Mouse (Mus musculus): Measurements from ENCODE around the gene Fbxl8. TPM values are rescaled to one million over a fixed set of nuclear protein-coding genes. Genes with fewer than 3 reads are reported as not detected.
A peak's percentile ranks its signal among the peaks of the same experiment; 100 is the strongest.

Gene Fbxl8
- total RNA-seq, 4 experiments from 2014 or later, result 0.36 to 1.3 (median 0.94) TPM

Small RNA genes within 50 kb of the gene (microRNA-seq; reads per million reads assigned to microRNA genes)
- gene Gm27320, result not detected
- 2,559 reads per million, percentile 87 among the genes with 10 or more reads in this experiment for gene Mir328

Other genes with a start within 250 kb of the Fbxl8 start
- gene Ces3a, start 216.0 kb upstream of the Fbxl8 start, total RNA-seq (2022), result not detected
- gene Ces3b, start 180.9 kb upstream of the Fbxl8 start, total RNA-seq (2022), result not detected
- gene Ces4a, start 132.8 kb upstream of the Fbxl8 start, total RNA-seq (2022), result not detected
- gene Cbfb, start 94.0 kb upstream of the Fbxl8 start, total RNA-seq (2022), result 10 to 100 TPM; 87.8 to 96.8 (median 94.6) TPM
- 10 to 100 TPM; 24.7 to 38.2 (median 32.9) TPM for gene D230025D16Rik, start 39.5 kb upstream of the Fbxl8 start, total RNA-seq (2022)
- gene B3gnt9, start 9.5 kb upstream of the Fbxl8 start, total RNA-seq (2022), result 1 to 10 TPM; 1.1 to 1.7 (median 1.4) TPM
- 1 to 10 TPM; 2.3 to 4.2 (median 3.1) TPM for gene Tradd, start within 50 bp of the Fbxl8 start, total RNA-seq (2022)
- 10 to 100 TPM in 2 of 4 experiments, 1 to 10 TPM in 2; 8.8 to 12.6 (median 10.9) TPM for gene Hsf4, start 5.2 kb downstream of the Fbxl8 start, total RNA-seq (2022)
- gene Nol3, start 11.5 kb downstream of the Fbxl8 start, total RNA-seq (2022), result 10 to 100 TPM; 30.0 to 40.5 (median 34.4) TPM
- under 1 TPM; 0.27 to 0.65 (median 0.42) TPM for gene 4931428F04Rik, start 25.2 kb downstream of the Fbxl8 start, total RNA-seq (2022)
- gene Exoc3l, start 31.5 kb downstream of the Fbxl8 start, total RNA-seq (2022), result 1 to 10 TPM in 2 of 4 experiments, under 1 TPM in 2; 0.94 to 2.5 (median 1.4) TPM
- 10 to 100 TPM; 28.1 to 37.8 (median 33.7) TPM for gene E2f4, start 33.0 kb downstream of the Fbxl8 start, total RNA-seq (2022)
- gene Elmo3, start 41.0 kb downstream of the Fbxl8 start, total RNA-seq (2022), result 1 to 10 TPM in 3 of 4 experiments, under 1 TPM in 1; 0.99 to 2.7 (median 1.4) TPM
- gene Lrrc29, start 61.6 kb downstream of the Fbxl8 start, total RNA-seq (2022), result 1 to 10 TPM in 3 of 4 experiments, under 1 TPM in 1; 0.82 to 1.3 (median 1.0) TPM
- 10 to 100 TPM; 20.9 to 24.2 (median 22.9) TPM for gene Tmem208, start 61.7 kb downstream of the Fbxl8 start, total RNA-seq (2022)
- gene Fhod1, start 83.3 kb downstream of the Fbxl8 start, total RNA-seq (2022), result 10 to 100 TPM; 21.1 to 28.8 (median 23.9) TPM
- under 1 TPM; 0.38 to 0.65 (median 0.52) TPM for gene Slc9a5, start 84.2 kb downstream of the Fbxl8 start, total RNA-seq (2022)
- gene Plekhg4, start 108.6 kb downstream of the Fbxl8 start, total RNA-seq (2022), result under 1 TPM in 1 of 4 experiments, not detected in 3; 0.12 TPM
- under 1 TPM in 2 of 4 experiments, not detected in 2; 0.08 to 0.49 TPM for gene Kctd19, start 148.9 kb downstream of the Fbxl8 start, total RNA-seq (2022)
- under 1 TPM in 2 of 4 experiments, not detected in 2; 0.70 TPM for gene Lrrc36, start 148.9 kb downstream of the Fbxl8 start, total RNA-seq (2022)
- gene Tppp3, start 206.9 kb downstream of the Fbxl8 start, total RNA-seq (2022), result 10 to 100 TPM; 22.7 to 38.8 (median 34.2) TPM
- gene Zdhhc1, start 232.3 kb downstream of the Fbxl8 start, total RNA-seq (2022), result 10 to 100 TPM; 10.3 to 11.7 (median 11.4) TPM